Mouse (Mus musculus) heart, postnatal 0 days (tissue): ENCODE results near the gene Rufy1. TPM values are rescaled to one million over a fixed set of nuclear protein-coding genes. Genes with fewer than 3 reads are reported as not detected.

Source experiments
- ATAC-seq: fragments of 200-750 bp; cut with Nextera tagmentation; 2 replicates; pipeline ENCODE4 v1.8.0; 2017; ENCODE audit warnings: low read depth, moderate number of reproducible peaks, moderate library complexity; ENCODE audit not compliant: insufficient read depth
- DNase-seq: peaks from one replicate; pipeline ENCODE4 v3.0.0-alpha.2; 2016; ENCODE audit warnings: low spot score
- H3K27ac ChIP-seq: fragments of 300-500 bp; sonication (generic); 2 replicates; pipeline ENCODE4 v1.5.1; 2014; ENCODE audit warnings: low read depth, mild to moderate bottlenecking
- H3K27me3 ChIP-seq: fragments of 300-500 bp; sonication (generic); 2 replicates; pipeline ENCODE4 v1.6.1; 2014; ENCODE audit warnings: low read length, mixed read lengths; ENCODE audit not compliant: control insufficient read depth, insufficient read depth
- H3K36me3 ChIP-seq: fragments of 300-500 bp; sonication (generic); replicated peaks from 2 replicates; pipeline ENCODE4 v1.6.1; 2014; ENCODE audit warnings: low read length, mixed read lengths; ENCODE audit not compliant: control insufficient read depth, insufficient read depth
- H3K4me1 ChIP-seq: fragments of 300-500 bp; sonication (generic); 2 replicates; pipeline ENCODE4 v1.6.1; 2014; ENCODE audit warnings: antibody characterized with exemption; ENCODE audit not compliant: control insufficient read depth, insufficient read depth
- H3K4me2 ChIP-seq: fragments of 300-500 bp; sonication (generic); 2 replicates; pipeline ENCODE4 v1.6.1; 2014; ENCODE audit warnings: low read depth, mild to moderate bottlenecking, low read length, moderate library complexity
- H3K4me3 ChIP-seq: fragments of 300-500 bp; sonication (generic); 2 replicates; pipeline ENCODE4 v1.5.1; 2014; ENCODE audit warnings: low read depth, low read length
- H3K9ac ChIP-seq: fragments of 300-500 bp; sonication (generic); replicated peaks from 2 replicates; pipeline ENCODE4 v1.6.1; 2014; ENCODE audit warnings: low read depth, low read length, mixed read lengths
- H3K9me3 ChIP-seq: fragments of 300-500 bp; sonication (generic); replicated peaks from 2 replicates; pipeline ENCODE4 v1.6.1; 2016; ENCODE audit warnings: low read length; ENCODE audit not compliant: control insufficient read depth
- CTCF ChIP-seq: IDR thresholded peaks from 2 replicates; pipeline ENCODE4 v1.5.1; 2016; ENCODE audit warnings: antibody characterized with exemption, control low read depth, low read depth
- EP300 ChIP-seq: IDR thresholded peaks from 2 replicates; pipeline ENCODE4 v1.6.1; 2016; ENCODE audit warnings: antibody characterized with exemption, low read depth
- WGBS: fragments of 180-500 bp; shearing (Covaris S2); extraction: QIAGEN DNeasy Blood & Tissue Kit; methylation state at CpG from one replicate; pipeline ENCODE4 v1.1.7; 2014; 5-methylcytosine and 5-hydroxymethylcytosine counted together
- polyA plus RNA-seq: library from polyadenylated mRNA; unstranded; fragments of >200 nt; fragmentation: Nextera tagmentation; extraction: Ambion mirVana; gene quantifications from 2 replicates; pipeline ENCODE4 v1.2.1, GENCODE M21; 2015
- total RNA-seq: library from RNA; depleted of rRNA; stranded (reverse); fragments of >200 nt; gene quantifications from 2 replicates; pipeline ENCODE4 v1.2.3, GENCODE M21; 2014; ENCODE audit warnings: low replicate concordance

The Rufy1 gene
- total and polyA plus RNA-seq, 2 experiments from 2014 or later: 22.8 to 29.2 TPM

GRCm38 (mm10) chr11:50376911-50377891 lies 53.7 kb downstream of the Rufy1 start, which contains the start of gene Hnrnph1:
Gene Hnrnph1, plus strand, starts transcription at chr11:50376990.
- DNase-seq: peak; percentile 99
- Histone ChIP-seq H3K4me2 (peak within 1 kb of the TSS; percentile 92), H3K4me1 (peaks cover 23% of the 10 kb centered on the region), H3K9ac (peak within 1 kb of the TSS; percentile 96), H3K27ac (peak within 1 kb of the TSS; percentile 100), H3K4me3 (peak within 1 kb of the TSS; percentile 95), H3K36me3 (peaks cover 16% of the 10 kb centered on the region), H3K27me3 (no peaks in the 10 kb centered on the region), H3K9me3 (no peaks in the 10 kb centered on the region)
- under 1% methylated on average over 76 of the region's 76 CpGs for WGBS
- ATAC-seq: peak; percentile 91
- TF ChIP-seq EP300 (peak; percentile 59), CTCF (no peak)

- TF ChIP-seq EP300 (no peak), CTCF (no peak)
- Histone ChIP-seq H3K9me3 (no peaks in the 10 kb centered on the region), H3K9ac (peak overlapping the region; percentile 80), H3K27me3 (no peaks in the 10 kb centered on the region), H3K4me1 (peaks cover 21% of the 10 kb centered on the region), H3K4me3 (peak overlapping the region; percentile 95), H3K36me3 (peaks cover 10% of the 10 kb centered on the region), H3K4me2 (peak overlapping the region; percentile 92), H3K27ac (peak overlapping the region; percentile 98)
- no peak for DNase-seq
- no peak for ATAC-seq
- WGBS: 33% methylated on average over 10 of the region's 10 CpGs
These were observed 54.7 kb downstream of the Rufy1 start for GRCm38 (mm10) chr11:50376156-50376790.

- no peak for ATAC-seq
- H3K9ac ChIP-seq: no peak overlapping the region
- 84% methylated on average over 5 of the region's 5 CpGs for WGBS
- no peak overlapping the region for H3K4me3 ChIP-seq
- no peak for DNase-seq
- H3K9me3 ChIP-seq: no peaks in the 10 kb centered on the region
- no peaks in the 10 kb centered on the region for H3K27me3 ChIP-seq
- H3K27ac ChIP-seq: no peak overlapping the region
- H3K36me3 ChIP-seq: peaks cover 9% of the 10 kb centered on the region
- no peak overlapping the region for H3K4me2 ChIP-seq
- TF ChIP-seq EP300: no peak
- TF ChIP-seq CTCF: no peak
- peaks cover 20% of the 10 kb centered on the region for H3K4me1 ChIP-seq
These were observed 55.5 kb downstream of the Rufy1 start for GRCm38 (mm10) chr11:50375421-50375820.

GRCm38 (mm10) chr11:50374286-50375015 lies 56.5 kb downstream of the Rufy1 start:
- H3K27ac ChIP-seq: no peak overlapping the region

GRCm38 (mm10) chr11:50373621-50374020 lies 57.3 kb downstream of the Rufy1 start:
- no peak for ATAC-seq
- Histone ChIP-seq H3K9ac (no peak overlapping the region), H3K27ac (no peak overlapping the region), H3K36me3 (no peaks in the 10 kb centered on the region), H3K9me3 (no peaks in the 10 kb centered on the region), H3K4me2 (no peak overlapping the region), H3K4me3 (no peak overlapping the region), H3K4me1 (peaks cover 7% of the 10 kb centered on the region), H3K27me3 (no peaks in the 10 kb centered on the region)
- no peak for TF ChIP-seq CTCF
- no peak for TF ChIP-seq EP300
- 86% methylated on average over 1 of the region's 1 CpGs for WGBS
- no peak for DNase-seq

More at GRCm38 (mm10) chr11:50374286-50375015, 56.5 kb downstream of the Rufy1 start:
- Histone ChIP-seq H3K27me3 (no peaks in the 10 kb centered on the region), H3K4me1 (peaks cover 11% of the 10 kb centered on the region), H3K36me3 (peaks cover 2% of the 10 kb centered on the region; the same call in 1 of the 2 replicates), H3K4me3 (no peak overlapping the region), H3K4me2 (no peak overlapping the region), H3K9ac (no peak overlapping the region), H3K9me3 (no peaks in the 10 kb centered on the region)
- WGBS: 88% methylated on average over 13 of the region's 13 CpGs
- DNase-seq (no peak), ATAC-seq (no peak)
- TF ChIP-seq CTCF (no peak), EP300 (no peak)
